Mouse (Mus musculus) megakaryocyte, embryonic 14.5 days (primary cell): ENCODE measurements at regions not wholly inside any gene's neighbourhood (a gene's known extent, or its start where the extent isn't known, plus 50 kb on each side); places are given as distances from the start of the nearest gene placed in this dataset.

Experiments used
- FLI1 ChIP-seq: IDR thresholded peaks from 2 replicates; pipeline ENCODE4 v1.6.1; 2012; ENCODE audit warnings: low read length, inconsistent platforms, mixed read lengths
- GATA1 ChIP-seq: IDR thresholded peaks from 3 replicates; pipeline ENCODE4 v1.6.1; 2012; ENCODE audit warnings: mixed read lengths, low read length, inconsistent platforms, borderline replicate concordance

DNA sequence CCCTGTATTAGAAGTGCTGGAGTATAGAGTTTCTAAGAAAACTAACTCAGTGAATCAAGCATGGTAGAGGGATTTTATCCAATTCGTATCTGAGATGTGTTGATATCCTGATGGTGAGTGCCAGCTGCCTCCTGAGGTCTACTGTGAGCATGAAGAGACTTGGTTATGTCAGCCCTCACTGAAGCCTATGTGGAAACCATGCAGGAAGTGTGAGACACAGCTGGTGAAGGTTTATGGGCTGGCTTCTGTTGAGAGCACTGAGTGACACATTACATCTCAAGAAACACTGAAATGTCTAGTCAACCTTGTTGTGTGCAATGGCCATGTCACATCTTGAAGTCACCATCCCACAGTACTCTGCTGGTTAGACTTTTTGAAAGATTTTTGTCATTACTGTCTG lies 104.6 kb downstream of the Psmg1 start:
- TF ChIP-seq GATA1 (no peak), FLI1 (no peak)
